Mouse (Mus musculus): Measurements from ENCODE around the gene Dgki. TPM values are rescaled to one million over a fixed set of nuclear protein-coding genes. Genes with fewer than 3 reads are reported as not detected.

The Dgki gene
- total and polyA plus RNA-seq, 3 experiments: not detected

DNA sequence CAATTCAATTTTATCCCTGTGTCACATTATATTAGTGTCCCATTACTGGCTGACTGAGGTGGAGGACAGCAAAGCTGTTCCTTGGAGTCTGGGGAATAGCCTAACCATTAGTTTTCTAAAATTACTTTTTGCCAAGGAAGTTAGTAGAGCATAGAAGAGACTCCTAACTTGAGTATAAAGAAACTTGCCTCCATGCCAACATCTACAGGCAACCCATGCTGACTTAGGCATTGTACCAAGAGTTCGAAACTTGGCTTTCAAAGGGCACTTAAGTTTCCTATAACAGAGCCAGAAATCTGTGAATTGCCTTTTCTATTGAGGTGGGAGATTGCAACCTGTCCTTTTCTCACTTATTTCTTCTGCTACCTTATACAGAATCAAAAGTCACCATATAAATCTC lies 321.8 kb downstream of the Dgki start:
- no peaks in the 10 kb centered on the region for H3K27me3 ChIP-seq (ENCODE audit: control insufficient read depth in 1 of 2, insufficient read depth in 2 of 2, low read length in 2 of 2)
- H3K36me3 ChIP-seq (ENCODE audit: control insufficient read depth in 1 of 2, insufficient read depth in 2 of 2, low read length in 2 of 2): no peaks in the 10 kb centered on the region
- TF ChIP-seq RCOR1 (IDR thresholded peaks at IDR 0.05; ENCODE audit: low read depth, low read length) (no peak), MEF2A (IDR thresholded peaks at IDR 0.05; ENCODE audit: extremely low read depth, insufficient replicate concordance, low read depth, low read length, poor library complexity, severe bottlenecking) (no peak), ZMIZ1 (IDR thresholded peaks at IDR 0.05; ENCODE audit: low read depth, low read length) (no peak), TAL1 (IDR thresholded peaks at IDR 0.05; ENCODE audit: low read length) (no peak), ZKSCAN1 (IDR thresholded peaks at IDR 0.05; ENCODE audit: low read depth, low read length) (no peak), HCFC1 (IDR thresholded peaks at IDR 0.05; ENCODE audit: low read depth, low read length) (no peak), POLR2A (IDR thresholded peaks at IDR 0.05; ENCODE audit: control insufficient read depth in 1 of 2, insufficient read depth in 1 of 2, low read depth in 1 of 2, low read length in 2 of 2, poor library complexity in 1 of 2) (no peak), E2F4 (IDR thresholded peaks at IDR 0.05; ENCODE audit: borderline replicate concordance, low read depth, low read length) (no peak), MYB (IDR thresholded peaks at IDR 0.05; ENCODE audit: low read depth, low read length) (no peak), MAZ (IDR thresholded peaks at IDR 0.05; ENCODE audit: low read depth, low read length) (no peak), MYC (IDR thresholded peaks at IDR 0.05; ENCODE audit: low read depth, low read length) (no peak), RAD21 (IDR thresholded peaks at IDR 0.05; ENCODE audit: low read depth, low read length) (no peak), UBTF (IDR thresholded peaks at IDR 0.05; ENCODE audit: borderline replicate concordance, insufficient read depth, low read depth, low read length) (no peak), EP300 (IDR thresholded peaks at IDR 0.05; ENCODE audit: low read depth in 1 of 2, low read length in 2 of 2) (no peak), NRF1 (IDR thresholded peaks at IDR 0.05; ENCODE audit: insufficient read depth, low read depth, low read length, poor library complexity, severe bottlenecking) (no peak), ZC3H11A (IDR thresholded peaks at IDR 0.05; ENCODE audit: low read depth, low read length) (no peak), POLR2AphosphoS2 (IDR thresholded peaks at IDR 0.05; ENCODE audit: low read length) (no peak), CHD1 (IDR thresholded peaks at IDR 0.05; ENCODE audit: low read depth, low read length) (no peak)
- H3K4me3 ChIP-seq (ENCODE audit: control insufficient read depth in 1 of 2, insufficient read depth in 1 of 2, low read depth in 2 of 2, low read length in 2 of 2): no peak overlapping the region
- H3K4me1 ChIP-seq (ENCODE audit: control insufficient read depth in 1 of 2, insufficient read depth in 2 of 2, low read length in 2 of 2): no peaks in the 10 kb centered on the region
- no peak for DNase-seq (ENCODE audit: low read depth, low spot score)
- no peaks in the 10 kb centered on the region for H3K79me2 ChIP-seq (ENCODE audit: control insufficient read depth, insufficient read depth, low read length, poor library complexity)
- H3K9ac ChIP-seq (ENCODE audit: control insufficient read depth, low read depth, low read length, poor library complexity, severe bottlenecking): no peak overlapping the region
- H3K27ac ChIP-seq (ENCODE audit: control insufficient read depth, low read depth, low read length): no peak overlapping the region
- no peaks in the 10 kb centered on the region for H3K9me3 ChIP-seq (replicated peaks; ENCODE audit: insufficient read depth, low read length)

DNA sequence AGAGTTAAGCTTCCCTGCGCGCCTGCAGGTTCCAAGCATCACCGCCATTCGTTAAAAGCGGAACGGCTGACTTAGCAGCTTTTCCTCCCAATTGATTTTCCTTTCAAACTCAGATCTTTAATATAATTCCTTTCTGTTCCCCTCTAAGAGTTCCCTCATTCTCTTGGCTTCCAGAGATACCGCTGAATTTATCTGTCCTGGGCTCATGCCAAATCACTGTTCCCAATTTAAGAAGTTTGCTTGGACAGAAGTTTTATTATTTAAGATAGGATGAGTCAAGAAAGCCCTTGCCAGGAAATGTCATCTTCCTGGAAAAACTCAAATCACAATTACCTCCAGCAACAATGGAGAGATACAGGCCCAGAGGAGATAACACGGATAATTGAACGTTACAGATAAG lies 326.9 kb downstream of the Dgki start:
- H3K27me3 ChIP-seq (ENCODE audit: control insufficient read depth in 1 of 2, insufficient read depth in 2 of 2, low read length in 2 of 2): no peaks in the 10 kb centered on the region

More for the DNA sequence above, 326.9 kb downstream of the Dgki start:
- TF ChIP-seq CHD2 (IDR thresholded peaks at IDR 0.05; ENCODE audit: low read length) (no peak), MYC (IDR thresholded peaks at IDR 0.05; ENCODE audit: low read depth, low read length) (no peak), TBP (IDR thresholded peaks at IDR 0.05; ENCODE audit: low read depth, low read length) (no peak), NRF1 (IDR thresholded peaks at IDR 0.05; ENCODE audit: insufficient read depth, low read depth, low read length, poor library complexity, severe bottlenecking) (no peak), USF2 (IDR thresholded peaks at IDR 0.05; ENCODE audit: borderline replicate concordance in 1 of 2, insufficient read depth in 1 of 2, low read depth in 1 of 2, low read length in 2 of 2) (no peak), MAZ (IDR thresholded peaks at IDR 0.05; ENCODE audit: low read depth, low read length) (no peak), RCOR1 (IDR thresholded peaks at IDR 0.05; ENCODE audit: low read depth, low read length) (no peak), GATA1 (IDR thresholded peaks at IDR 0.05; ENCODE audit: low read depth, low read length) (no peak), CHD1 (IDR thresholded peaks at IDR 0.05; ENCODE audit: low read depth, low read length) (no peak), POLR2AphosphoS2 (IDR thresholded peaks at IDR 0.05; ENCODE audit: low read length) (no peak), KAT2A (conservative IDR thresholded peaks at IDR 0.05; ENCODE audit: low read depth, low read length) (no peak), JUND (IDR thresholded peaks at IDR 0.05; ENCODE audit: low read depth, low read length) (no peak), MYB (IDR thresholded peaks at IDR 0.05; ENCODE audit: low read depth, low read length) (no peak), MAX (IDR thresholded peaks at IDR 0.05; ENCODE audit: low read length) (no peak), POLR2A (IDR thresholded peaks at IDR 0.05; ENCODE audit: control insufficient read depth in 1 of 2, insufficient read depth in 1 of 2, low read depth in 1 of 2, low read length in 2 of 2, poor library complexity in 1 of 2) (no peak), ZKSCAN1 (IDR thresholded peaks at IDR 0.05; ENCODE audit: low read depth, low read length) (no peak), SIN3A (IDR thresholded peaks at IDR 0.05; ENCODE audit: low read length) (no peak), USF1 (IDR thresholded peaks at IDR 0.05; ENCODE audit: low read depth, low read length) (no peak), UBTF (IDR thresholded peaks at IDR 0.05; ENCODE audit: borderline replicate concordance, insufficient read depth, low read depth, low read length) (no peak)
- Histone ChIP-seq H3K27ac (ENCODE audit: control insufficient read depth, low read depth, low read length) (no peak overlapping the region), H3K36me3 (ENCODE audit: control insufficient read depth in 1 of 2, insufficient read depth in 2 of 2, low read length in 2 of 2) (no peaks in the 10 kb centered on the region), H3K9me3 (replicated peaks; ENCODE audit: insufficient read depth, low read length) (no peaks in the 10 kb centered on the region), H3K4me3 (ENCODE audit: control insufficient read depth in 1 of 2, insufficient read depth in 1 of 2, low read depth in 2 of 2, low read length in 2 of 2) (no peak overlapping the region), H3K4me1 (ENCODE audit: control insufficient read depth in 1 of 2, insufficient read depth in 2 of 2, low read length in 2 of 2) (no peaks in the 10 kb centered on the region), H3K9ac (ENCODE audit: control insufficient read depth, low read depth, low read length, poor library complexity, severe bottlenecking) (no peak overlapping the region), H3K79me2 (ENCODE audit: control insufficient read depth, insufficient read depth, low read length, poor library complexity) (no peaks in the 10 kb centered on the region)
- no peak for DNase-seq (ENCODE audit: low read depth, low spot score)
